Mouse (Mus musculus) kidney, adult 2 months (tissue): ENCODE measurements around the gene Tmem245.

Experiments
- CTCF ChIP-seq: fragments of 200-500 bp; conservative IDR thresholded peaks from 2 replicates; pipeline ENCODE4 v1.5.1; 2011; ENCODE audit warnings: low read depth, mild to moderate bottlenecking, control low read depth, low read length, moderate library complexity, mixed read lengths; ENCODE audit not compliant: insufficient read depth, insufficient read length
- POLR2A ChIP-seq: fragments of 200-500 bp; IDR thresholded peaks from one replicate; pipeline ENCODE4 v1.6.1; 2011; ENCODE audit warnings: low read depth, low read length, control low read depth

- TF ChIP-seq POLR2A = no peak
- TF ChIP-seq CTCF = no peak
These were observed 82.7 kb downstream of the Tmem245 start for GRCm38 (mm10) chr4:56864417-56865001.
